Mouse (Mus musculus): ENCODE data around the gene Snx9.

DNA sequence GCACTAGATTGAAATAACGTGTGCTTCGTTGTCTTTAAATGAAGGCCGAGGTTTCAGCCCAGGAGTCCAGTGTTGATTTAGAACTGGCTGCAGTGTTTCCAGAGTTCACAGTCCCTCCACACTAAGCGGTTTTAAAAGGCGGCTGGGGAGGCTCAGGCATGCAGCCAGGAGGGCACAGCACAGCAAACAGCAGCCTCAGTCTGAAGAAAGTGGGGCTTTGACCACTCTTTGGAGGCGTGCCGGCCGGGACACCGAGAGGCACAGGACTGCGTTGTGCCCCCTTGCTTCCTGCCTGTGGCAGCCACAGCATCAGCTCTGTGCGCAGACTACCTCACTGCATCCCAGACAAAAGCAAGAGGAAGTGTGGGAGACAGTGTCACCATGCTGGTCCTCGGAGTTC is 70.5 kb downstream of the Snx9 start:
- no peak for TF ChIP-seq CTCF (IDR thresholded peaks at IDR 0.05; ENCODE audit: borderline replicate concordance, insufficient read depth, low read length)
- no peak for TF ChIP-seq POLR2A (IDR thresholded peaks at IDR 0.05; ENCODE audit: low read depth, low read length)

All from embryonic fibroblast, embryonic 13.5 days (primary cell).